Mouse (Mus musculus) kidney, postnatal 36 days (tissue): ENCODE measurements around the gene Tmprss13.

Experiments
- DNase-seq, 2 experiments: peaks; one replicate each; pipeline ENCODE4 v3.0.0; 2021 to 2022; ENCODE audit warnings: mixed read lengths in 2 of 2

Tmprss13 gene

DNA sequence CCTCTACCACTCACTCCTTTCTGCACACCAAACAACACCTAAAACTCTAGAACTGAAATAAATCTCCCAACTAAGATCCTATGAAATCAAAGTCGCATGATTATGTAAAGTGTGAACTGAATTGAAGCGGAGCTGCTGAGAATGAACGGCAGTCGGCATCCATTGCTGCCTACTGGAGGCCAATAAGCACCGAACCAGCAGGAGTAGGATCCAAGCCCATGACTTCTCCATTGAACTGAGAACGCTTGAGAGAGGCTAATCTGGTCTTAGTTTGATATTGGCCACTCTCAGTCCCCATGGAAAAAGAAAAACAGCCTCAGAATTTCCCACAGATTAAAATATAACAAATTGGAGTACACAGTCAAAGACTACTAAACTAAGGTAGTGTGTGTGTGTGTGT lies 65.0 kb downstream of the Tmprss13 start:
- no peak for DNase-seq

DNA sequence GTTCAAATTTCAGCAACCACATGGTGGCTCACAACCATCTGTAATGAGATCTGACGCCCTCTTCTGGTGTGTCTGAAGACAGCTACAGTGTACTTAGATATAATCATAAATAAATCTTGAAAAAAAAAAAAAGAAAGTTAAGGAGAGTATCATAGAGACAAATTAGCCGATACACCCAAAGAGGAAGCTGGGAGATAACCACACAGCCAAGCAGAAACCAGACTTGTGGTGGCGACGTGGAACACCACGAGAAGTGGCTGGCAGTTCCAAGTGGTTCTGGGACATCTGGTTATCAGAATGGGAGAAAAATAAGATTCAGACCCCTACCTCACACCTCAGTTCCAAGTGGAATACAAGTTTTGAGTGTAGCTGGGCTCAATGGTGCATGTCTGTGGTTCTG lies 67.8 kb downstream of the Tmprss13 start:
- no peak for DNase-seq

DNA sequence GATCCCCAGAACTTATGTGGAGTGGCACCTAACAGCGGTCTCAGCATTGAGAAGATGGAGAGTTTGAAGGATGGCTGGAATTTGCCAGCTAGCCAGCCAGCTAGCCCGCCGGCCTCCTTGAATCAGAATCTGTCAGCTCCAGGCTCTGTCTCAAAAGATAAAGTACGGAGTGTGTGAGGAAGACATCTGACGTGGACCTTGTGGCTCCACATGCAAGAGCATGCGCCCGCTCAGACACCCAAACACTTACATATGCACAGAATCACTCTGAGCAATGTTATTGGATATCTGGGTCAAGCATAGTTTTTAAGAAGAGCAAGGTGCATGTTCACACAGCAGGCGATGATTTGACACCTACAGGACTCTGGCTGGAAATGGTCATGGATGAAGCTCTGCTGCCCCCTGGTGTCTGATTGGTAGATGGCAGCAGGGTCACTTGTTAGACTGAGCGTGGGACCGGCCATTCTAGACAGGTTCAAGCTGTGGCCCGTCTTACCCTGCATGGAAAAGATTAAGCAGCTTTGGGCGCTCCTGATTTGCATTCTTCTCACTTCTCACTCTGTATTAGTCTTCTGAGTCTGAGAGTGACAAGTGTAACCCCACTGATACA lies 69.6 kb downstream of the Tmprss13 start:
- DNase-seq = peak; percentile 89 to 94

DNA sequence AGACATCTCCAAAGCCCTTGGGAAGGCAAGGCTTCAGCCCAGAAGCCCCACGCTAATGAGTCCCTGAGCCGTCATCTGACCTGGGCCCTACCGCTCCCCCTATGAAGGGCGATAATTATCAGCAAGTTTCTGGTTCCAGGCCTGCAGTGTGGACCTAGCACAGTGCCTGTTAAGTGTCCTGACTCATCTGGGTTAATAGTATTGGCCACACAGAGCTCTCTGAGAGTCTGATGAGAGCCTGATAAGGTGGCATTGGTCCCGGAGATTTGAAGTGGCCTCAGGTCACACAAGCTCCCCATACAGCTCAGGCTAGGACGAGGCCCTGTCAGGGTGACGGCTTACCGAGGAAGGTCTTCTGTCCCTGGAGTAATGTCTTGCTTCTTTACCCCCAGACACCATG lies 70.7 kb downstream of the Tmprss13 start:
- DNase-seq = peak in 1 of 2 experiments; percentile 6

DNA sequence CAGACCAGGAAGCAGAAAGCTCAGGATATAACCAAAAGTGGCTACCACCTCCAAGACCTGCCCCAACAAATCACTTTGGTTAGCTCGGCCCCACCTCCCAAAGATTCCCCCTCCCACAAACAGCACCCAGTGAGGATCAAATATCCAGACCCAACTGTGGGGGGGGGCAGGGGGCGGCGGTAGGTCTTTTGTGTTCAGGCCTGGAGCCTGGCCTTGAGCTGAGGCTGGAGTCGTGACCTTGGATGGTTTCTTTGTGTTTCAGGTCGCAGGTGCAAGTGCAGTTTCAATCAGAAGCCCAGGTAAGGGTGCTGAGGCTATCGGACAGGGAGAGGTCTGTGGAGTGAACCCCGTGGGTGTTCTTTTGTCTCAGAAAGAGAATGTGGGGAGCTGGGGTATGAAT lies 72.4 kb downstream of the Tmprss13 start:
- no peak for DNase-seq

DNA sequence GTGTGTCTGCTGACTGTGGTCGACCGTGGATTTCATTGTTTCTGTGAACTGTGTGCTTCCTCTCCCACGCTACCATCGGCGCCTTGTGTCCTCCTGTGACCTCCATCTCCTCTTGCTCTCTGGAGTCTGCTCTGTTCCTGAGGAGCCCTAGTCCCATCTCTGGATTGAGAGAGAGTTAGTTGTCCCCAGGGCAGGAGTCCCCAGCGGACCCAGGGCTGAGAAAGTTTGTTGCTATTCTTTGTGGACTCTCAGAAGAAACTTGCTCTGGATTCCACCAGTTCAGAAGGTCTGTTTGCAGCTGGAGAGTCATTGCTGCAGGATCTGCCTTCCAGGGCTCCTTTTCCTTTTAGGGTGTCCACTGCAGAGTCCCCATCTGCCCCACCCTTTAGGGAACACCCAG lies 76.3 kb downstream of the Tmprss13 start:
- DNase-seq = no peak

DNA sequence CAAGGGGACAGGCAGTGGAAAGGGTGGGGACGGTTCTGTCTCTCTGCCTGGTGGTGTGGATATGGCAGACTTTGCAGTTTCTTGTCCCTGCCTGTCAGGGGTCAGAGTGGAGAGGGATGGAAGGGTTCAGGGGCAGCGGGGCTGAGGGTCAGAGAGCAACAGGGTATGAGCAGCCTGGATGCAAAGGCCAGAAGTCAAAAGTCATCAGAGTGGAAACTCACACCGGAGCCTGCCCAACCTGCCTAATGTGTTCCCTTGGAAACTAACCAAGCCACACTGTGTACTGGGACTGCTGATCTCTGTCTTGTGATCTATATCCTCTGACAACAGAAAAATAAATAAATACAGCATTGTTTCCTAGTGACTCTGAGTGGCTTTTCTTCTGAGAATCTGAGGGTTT lies 76.9 kb downstream of the Tmprss13 start:
- peak; percentile 48 to 67 for DNase-seq
